Mouse (Mus musculus): Measurements from ENCODE around the gene Ick.

DNA sequence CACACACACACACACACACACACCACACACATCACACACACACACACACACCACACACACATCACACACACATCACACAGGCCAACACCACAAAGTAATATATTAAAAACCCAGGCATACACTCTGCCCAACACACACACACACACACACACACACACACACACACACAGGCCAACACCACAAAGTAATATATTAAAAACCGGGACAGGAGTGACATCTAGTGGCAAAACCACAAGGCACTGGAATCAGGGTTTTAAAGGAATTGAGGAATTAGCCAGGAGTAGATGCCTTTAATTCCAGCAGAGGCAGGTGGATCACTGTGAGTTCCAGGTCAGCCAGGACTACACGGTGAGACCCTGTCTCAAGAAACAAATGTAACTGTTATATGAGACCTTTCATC lies 30.8 kb upstream of the Ick start:
- TF ChIP-seq CTCF (IDR thresholded peaks at IDR 0.05) (peak; percentile 39), POLR2A (IDR thresholded peaks at IDR 0.05; ENCODE audit: insufficient read depth, low read depth, low read length) (no peak)
